Mouse (Mus musculus) limb, embryonic 13.5 days (tissue): ENCODE measurements at regions not wholly inside any gene's neighbourhood (a gene's known extent, or its start where the extent isn't known, plus 50 kb on each side); places are given as distances from the start of the nearest gene placed in this dataset. TPM values are rescaled to one million over a fixed set of nuclear protein-coding genes. Genes with fewer than 3 reads are reported as not detected.

Source experiments
- ATAC-seq: fragments of 200-750 bp; cut with Nextera tagmentation; 2 replicates; pipeline ENCODE4 v1.8.0; 2017; ENCODE audit warnings: low read depth, moderate number of reproducible peaks, moderate TSS enrichment; ENCODE audit not compliant: low FRiP score
- H3K27ac ChIP-seq: fragments of 300-500 bp; sonication (generic); 2 replicates; pipeline ENCODE4 v1.5.1; 2015; ENCODE audit warnings: inconsistent platforms, mild to moderate bottlenecking, moderate library complexity
- H3K27me3 ChIP-seq: fragments of 300-500 bp; sonication (generic); 2 replicates; pipeline ENCODE4 v1.6.1; 2015; ENCODE audit warnings: mild to moderate bottlenecking, inconsistent platforms
- H3K36me3 ChIP-seq: fragments of 300-500 bp; sonication (generic); 2 replicates; pipeline ENCODE4 v1.6.1; 2015; ENCODE audit warnings: inconsistent platforms, mild to moderate bottlenecking, moderate library complexity
- H3K4me1 ChIP-seq: fragments of 300-500 bp; sonication (generic); 2 replicates; pipeline ENCODE4 v1.6.1; 2015; ENCODE audit warnings: inconsistent platforms
- H3K4me2 ChIP-seq: fragments of 300-500 bp; sonication (generic); replicated peaks from 2 replicates; pipeline ENCODE4 v1.6.1; 2015; ENCODE audit warnings: inconsistent platforms, mild to moderate bottlenecking, moderate library complexity
- H3K4me3 ChIP-seq: fragments of 300-500 bp; sonication (generic); 2 replicates; pipeline ENCODE4 v1.5.1; 2015; ENCODE audit warnings: moderate library complexity, mild to moderate bottlenecking, inconsistent platforms
- H3K9ac ChIP-seq: fragments of 300-500 bp; sonication (generic); 2 replicates; pipeline ENCODE4 v1.6.1; 2015; ENCODE audit warnings: mild to moderate bottlenecking, inconsistent platforms
- H3K9me3 ChIP-seq: fragments of 300-500 bp; sonication (generic); 2 replicates; pipeline ENCODE4 v1.6.1; 2016; ENCODE audit warnings: inconsistent platforms
- WGBS: fragments of 180-500 bp; shearing (Covaris S2); methylation state at CpG from one replicate; pipeline ENCODE4 v1.1.7; 2015; 5-methylcytosine and 5-hydroxymethylcytosine counted together
- microRNA-seq: library from miRNA; unstranded; fragments of <30 nt; microRNA quantifications from one replicate; pipeline ENCODE4, GENCODE M21; 2016

- no peaks in the 10 kb centered on the region for H3K36me3 ChIP-seq
- no peak overlapping the region for H3K4me3 ChIP-seq
- 69% methylated on average over 1 of the region's 1 CpGs for WGBS
- H3K9ac ChIP-seq, result no peak overlapping the region
- H3K9me3 ChIP-seq, result no peaks in the 10 kb centered on the region
- peaks cover 49% of the 10 kb centered on the region for H3K4me1 ChIP-seq
- no peak overlapping the region for H3K4me2 ChIP-seq
- no peaks in the 10 kb centered on the region for H3K27me3 ChIP-seq
- peak overlapping the region; percentile 58; the same call in 1 of the 2 replicates for H3K27ac ChIP-seq
- ATAC-seq, result no peak
Observed at GRCm38 (mm10) chr13:28415769-28416168, 158.4 kb downstream of the Gm11361 start.

DNA sequence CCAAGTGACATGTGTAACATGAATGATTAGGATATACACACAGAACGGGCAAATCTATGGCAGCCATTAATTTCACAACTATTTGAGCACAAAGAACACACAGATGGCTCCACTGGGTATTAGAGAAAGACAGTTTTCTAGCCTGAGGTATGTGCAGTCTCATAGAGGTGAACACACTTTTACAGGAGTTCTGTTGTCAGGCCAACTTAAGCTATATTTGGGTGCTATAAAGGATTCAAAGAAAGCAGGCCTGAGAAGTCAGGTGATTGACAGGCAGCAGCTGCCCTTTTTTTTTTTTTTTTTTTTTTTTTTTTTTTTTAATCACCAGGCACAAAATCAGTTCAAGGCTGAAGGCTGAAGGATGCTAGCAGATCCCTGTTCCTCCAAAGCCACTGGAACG is 153.0 kb downstream of the Gm11361 start:
- no peak overlapping the region for H3K4me3 ChIP-seq
- no peak overlapping the region for H3K4me2 ChIP-seq
- H3K36me3 ChIP-seq, result no peaks in the 10 kb centered on the region
- H3K4me1 ChIP-seq, result peaks cover 17% of the 10 kb centered on the region
- no peaks in the 10 kb centered on the region for H3K27me3 ChIP-seq
- 30% methylated on average over 2 of the region's 2 CpGs for WGBS
- H3K27ac ChIP-seq, result no peak overlapping the region
- H3K9me3 ChIP-seq, result no peaks in the 10 kb centered on the region
- no peak overlapping the region for H3K9ac ChIP-seq
- ATAC-seq, result no peak

DNA sequence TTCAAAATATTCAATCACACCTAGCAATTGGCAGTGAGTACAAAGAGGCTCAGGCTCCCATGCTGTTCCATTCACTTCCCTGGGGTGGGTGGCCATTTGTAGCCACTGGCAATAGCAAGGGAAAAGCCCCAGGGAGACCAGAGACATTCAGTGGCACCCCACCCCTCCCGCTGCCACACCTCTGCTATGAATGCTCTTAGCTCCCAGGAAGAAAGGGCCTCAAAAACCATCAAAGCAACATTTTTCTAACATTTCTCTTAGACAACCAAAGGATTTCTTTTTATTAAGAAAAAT is 152.2 kb downstream of the Gm11361 start:
- no peak overlapping the region for H3K4me2 ChIP-seq
- H3K4me1 ChIP-seq, result peaks cover 15% of the 10 kb centered on the region
- ATAC-seq, result no peak
- H3K9me3 ChIP-seq, result no peaks in the 10 kb centered on the region
- no peaks in the 10 kb centered on the region for H3K36me3 ChIP-seq
- H3K9ac ChIP-seq, result no peak overlapping the region
- peak overlapping the region; percentile 75; the same call in 1 of the 2 replicates for H3K27ac ChIP-seq
- H3K27me3 ChIP-seq, result no peaks in the 10 kb centered on the region
- H3K4me3 ChIP-seq, result no peak overlapping the region
- WGBS, result 29% methylated on average over 1 of the region's 1 CpGs

DNA sequence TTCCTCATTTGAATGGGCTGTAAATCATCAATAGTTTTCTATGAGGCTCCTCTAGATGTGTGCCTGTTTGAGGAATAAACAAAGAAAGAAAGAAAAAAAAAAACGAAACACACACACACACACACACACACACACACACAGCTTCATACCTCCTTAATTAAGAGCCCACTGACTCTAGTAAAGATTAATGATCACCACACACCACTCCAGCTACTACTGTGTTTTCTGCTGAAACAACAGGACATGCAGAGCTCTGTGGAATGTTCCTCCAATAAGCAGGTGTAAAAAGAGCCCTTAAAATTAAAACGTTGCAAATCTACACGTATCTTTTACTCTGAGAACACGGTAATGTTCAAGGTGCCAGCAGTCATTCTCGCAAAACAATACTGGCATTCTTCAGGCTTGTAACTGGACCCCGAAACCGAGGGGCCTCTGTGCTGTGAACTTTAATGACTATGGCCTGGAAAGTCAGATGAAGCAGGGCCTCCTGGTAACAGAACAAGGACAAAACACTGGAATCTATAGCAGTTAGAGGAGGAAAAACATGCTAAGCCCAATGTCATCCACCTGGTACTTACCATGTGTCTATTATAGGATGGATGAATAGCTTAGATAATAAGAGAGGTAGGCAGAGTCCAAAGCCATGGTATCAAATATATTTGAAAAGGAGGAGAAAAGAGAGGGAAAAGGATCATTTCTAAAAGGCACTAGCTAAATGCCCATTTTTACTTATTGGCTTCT is 151.7 kb downstream of the Gm11361 start:
- WGBS, result 6% methylated on average over 7 of the region's 7 CpGs
- no peaks in the 10 kb centered on the region for H3K36me3 ChIP-seq
- no peaks in the 10 kb centered on the region for H3K27me3 ChIP-seq
- H3K9ac ChIP-seq, result no peak overlapping the region
- H3K4me3 ChIP-seq, result no peak overlapping the region
- H3K9me3 ChIP-seq, result no peaks in the 10 kb centered on the region
- peak; percentile 59; the same call in 1 of the 2 replicates for ATAC-seq
- peaks cover 15% of the 10 kb centered on the region for H3K4me1 ChIP-seq
- H3K4me2 ChIP-seq, result no peak overlapping the region
- H3K27ac ChIP-seq, result peak overlapping the region; percentile 75

- Histone ChIP-seq H3K9ac (no peak overlapping the region), H3K9me3 (no peaks in the 10 kb centered on the region), H3K4me1 (peaks cover 11% of the 10 kb centered on the region), H3K4me3 (no peak overlapping the region), H3K27ac (no peak overlapping the region), H3K36me3 (no peaks in the 10 kb centered on the region), H3K27me3 (no peaks in the 10 kb centered on the region), H3K4me2 (no peak overlapping the region)
- WGBS, result 16% methylated on average over 7 of the region's 7 CpGs
- no peak for ATAC-seq
Observed at GRCm38 (mm10) chr13:28400459-28400858, 143.1 kb downstream of the Gm11361 start.

Small RNA genes lying in the stretch of these regions (microRNA-seq; reads per million reads assigned to microRNA genes)
- gene Mir6368, result not detected
